Mouse (Mus musculus) lung, adult 2 months (tissue): Measurements from ENCODE around the gene Gpc6.

Experiments used
- CTCF ChIP-seq: fragments of 200-500 bp; IDR thresholded peaks from 2 replicates; pipeline ENCODE4 v1.5.1; 2011; ENCODE audit warnings: mild to moderate bottlenecking, low read length, control low read depth; ENCODE audit not compliant: insufficient read depth
- POLR2A ChIP-seq: fragments of 200-500 bp; IDR thresholded peaks from 2 replicates; pipeline ENCODE4 v1.6.1; 2011; ENCODE audit warnings: low read depth, mild to moderate bottlenecking, control low read depth, low read length, borderline replicate concordance; ENCODE audit errors: extremely low read depth

DNA sequence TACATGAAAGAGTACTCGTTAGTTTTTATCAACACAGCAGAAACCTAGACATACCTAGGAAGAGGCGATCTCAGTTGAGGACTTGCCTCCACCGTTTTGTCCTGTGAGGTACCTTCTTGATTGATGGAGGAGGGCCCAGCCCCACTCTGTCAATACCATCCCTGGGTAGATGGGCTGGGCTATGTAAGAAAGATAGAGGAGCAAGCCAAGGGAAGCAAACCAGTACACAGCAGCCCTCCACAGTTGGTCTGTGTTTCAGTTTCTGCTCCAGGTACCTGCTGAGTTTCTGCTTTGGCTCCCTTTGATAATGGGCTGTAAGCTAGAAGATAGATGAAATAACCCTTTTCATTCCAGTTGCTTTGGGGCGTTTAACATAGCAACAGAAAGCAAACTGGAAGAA lies 916.1 kb downstream of the Gpc6 start:
- TF ChIP-seq POLR2A (no peak), CTCF (no peak)
